Mouse (Mus musculus): ENCODE results near the gene Npas2. TPM values are rescaled to one million over a fixed set of nuclear protein-coding genes. Genes with fewer than 3 reads are reported as not detected.

Gene Npas2
- polyA plus RNA-seq, 3 experiments from 2014 or later = 0.20 to 1.1 (median 0.39) TPM

- no peak for ATAC-seq
These were observed 24.1 kb downstream of the Npas2 start for GRCm38 (mm10) chr1:39217584-39217983.

GRCm38 (mm10) chr1:39228401-39228800, 34.9 kb downstream of the Npas2 start:
- ATAC-seq = no peak

- no peak for ATAC-seq
These were observed 36.5 kb downstream of the Npas2 start for GRCm38 (mm10) chr1:39230021-39230420.

- ATAC-seq = peak; percentile 87
These were observed 41.4 kb downstream of the Npas2 start for GRCm38 (mm10) chr1:39234815-39235449.

- no peak for ATAC-seq
These were observed 44.1 kb downstream of the Npas2 start for GRCm38 (mm10) chr1:39237503-39238255.

GRCm38 (mm10) chr1:39240860-39241584, 47.5 kb downstream of the Npas2 start:
- ATAC-seq = no peak

- no peak for ATAC-seq
These were observed 51.2 kb downstream of the Npas2 start for GRCm38 (mm10) chr1:39244726-39245125.

- no peak for ATAC-seq
These were observed 58.1 kb downstream of the Npas2 start for GRCm38 (mm10) chr1:39251679-39252078.

GRCm38 (mm10) chr1:39253771-39254170, 60.2 kb downstream of the Npas2 start:
- ATAC-seq = no peak

GRCm38 (mm10) chr1:39256051-39256450, 62.5 kb downstream of the Npas2 start:
- ATAC-seq = no peak

GRCm38 (mm10) chr1:39256513-39257330, 63.2 kb downstream of the Npas2 start:
- ATAC-seq = no peak

- no peak for ATAC-seq
These were observed 63.7 kb downstream of the Npas2 start for GRCm38 (mm10) chr1:39257331-39257594.

- no peak for ATAC-seq
These were observed 66.1 kb downstream of the Npas2 start for GRCm38 (mm10) chr1:39259668-39260067.

- ATAC-seq = no peak
These were observed 66.8 kb downstream of the Npas2 start for GRCm38 (mm10) chr1:39260183-39260978.

GRCm38 (mm10) chr1:39266843-39267512, 73.4 kb downstream of the Npas2 start:
- ATAC-seq = no peak

- ATAC-seq = no peak
These were observed 79.4 kb downstream of the Npas2 start for GRCm38 (mm10) chr1:39272976-39273375.

GRCm38 (mm10) chr1:39280391-39280790, 86.9 kb downstream of the Npas2 start:
- ATAC-seq = no peak

- peak; percentile 90 for ATAC-seq
These were observed 87.7 kb downstream of the Npas2 start for GRCm38 (mm10) chr1:39280989-39281875.

- peak; percentile 47 for ATAC-seq
These were observed 88.4 kb downstream of the Npas2 start for GRCm38 (mm10) chr1:39281888-39282287.

GRCm38 (mm10) chr1:39283323-39283722, 89.8 kb downstream of the Npas2 start:
- no peak for ATAC-seq

Data from inflammation-experienced regulatory T-cells, adult 6 months (primary cell).